Mouse (Mus musculus) CD4-positive, CD25-positive, alpha-beta regulatory T cell, adult 2 months (primary cell): ENCODE data around the gene Gm11020.
"Not testable (repeated sequence)": the region's sequence is repeated elsewhere in the genome, so short reads cannot be mapped to it uniquely, and the experiment has no call there.

Experiments
- DNase-seq: peaks from one replicate; pipeline ENCODE4 v3.0.0-alpha.2; 2012; ENCODE audit warnings: low read depth, low spot score

The Gm11020 gene

DNA sequence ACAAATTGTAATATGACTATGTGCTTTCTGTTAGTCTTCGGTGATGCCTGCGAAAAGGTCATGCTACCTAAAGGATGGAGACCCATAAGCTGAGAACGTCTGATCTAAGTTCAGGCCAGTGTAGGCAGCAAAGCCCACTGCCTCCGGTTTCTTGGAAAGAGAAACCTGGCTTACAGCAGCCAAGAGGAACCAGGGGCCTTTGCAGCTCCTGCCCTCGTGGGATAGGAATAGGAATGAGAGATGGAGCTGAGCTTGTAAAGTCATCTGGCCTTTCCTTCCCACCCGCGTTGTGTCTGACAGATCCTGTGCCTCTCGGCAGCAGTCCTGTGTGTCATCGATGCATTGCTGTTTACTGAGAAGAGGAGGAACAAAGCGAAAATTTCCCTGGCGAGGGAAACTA, at the start of gene Gm11020:
Gm11020 (plus strand) TSS at position 301 of the 400 bp plus-strand sequence.
- not testable (repeated sequence) for DNase-seq

DNA sequence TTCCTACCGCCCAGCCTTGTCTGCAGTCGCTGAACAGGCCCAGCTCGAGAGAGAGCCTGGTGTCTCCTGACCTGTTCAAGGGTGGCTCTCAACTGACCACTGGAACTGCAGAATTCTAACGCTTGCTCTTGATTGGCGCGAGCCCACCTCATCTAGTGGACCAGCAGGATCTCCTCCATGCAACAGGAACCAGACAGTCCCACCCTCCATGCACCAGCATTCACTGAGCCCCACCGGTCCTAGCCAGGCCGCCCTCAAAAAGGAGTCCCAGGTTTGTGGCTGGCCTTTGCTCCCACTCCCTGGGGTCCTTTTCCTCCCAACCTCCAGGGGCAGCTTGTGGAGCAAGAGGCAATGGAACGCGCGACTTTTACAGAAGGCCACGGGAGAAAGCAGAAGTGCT, 28.3 kb upstream of the Gm11020 start, which contains the start of gene Cmtm2a:
Cmtm2a (minus strand) TSS at position 101 of the 400 bp plus-strand sequence.
- not testable (repeated sequence) for DNase-seq

DNA sequence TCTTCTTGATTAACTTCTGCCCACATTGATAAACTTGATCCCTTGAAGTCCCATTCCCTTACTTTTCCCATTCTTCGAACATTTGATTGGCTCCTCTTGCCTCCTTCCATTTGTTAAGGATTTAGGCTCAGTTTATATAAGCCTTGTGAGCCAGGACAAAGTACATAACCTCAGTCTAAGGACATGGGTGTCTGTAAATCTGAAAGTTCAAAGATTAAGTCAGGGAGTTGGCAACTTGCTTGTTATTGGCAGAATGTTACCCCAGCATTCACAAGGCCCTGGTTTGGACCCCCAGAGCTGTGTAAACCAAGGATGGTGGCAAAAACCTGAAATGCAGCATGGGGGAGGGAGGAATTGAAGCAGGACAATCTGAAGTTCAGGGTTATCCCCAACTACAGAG, 27.0 kb upstream of the Gm11020 start:
- DNase-seq, result no peak

DNA sequence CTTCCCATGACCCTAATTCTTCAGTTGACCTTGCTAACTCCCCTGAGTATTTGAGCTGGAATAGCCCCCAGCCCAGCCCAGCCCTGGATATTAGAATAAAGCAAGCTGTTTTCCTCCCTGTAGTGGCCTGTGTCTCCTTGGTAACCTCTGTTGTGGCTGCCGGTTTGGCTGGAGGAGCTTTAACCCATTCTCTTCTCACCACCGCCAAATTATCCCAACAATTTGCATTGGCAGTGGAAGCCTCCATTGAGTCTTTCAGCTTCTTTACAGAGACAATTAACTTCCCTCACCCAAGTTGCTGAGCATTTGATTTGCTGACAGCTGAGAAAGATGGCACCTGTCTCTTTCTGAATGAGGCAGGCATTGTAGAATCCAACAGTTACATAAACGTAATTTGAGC, 19.8 kb upstream of the Gm11020 start:
- DNase-seq, result not testable (repeated sequence)

GRCm38 (mm10) chr8:104302536-104302935, 18.8 kb upstream of the Gm11020 start:
- DNase-seq, result not testable (repeated sequence)

DNA sequence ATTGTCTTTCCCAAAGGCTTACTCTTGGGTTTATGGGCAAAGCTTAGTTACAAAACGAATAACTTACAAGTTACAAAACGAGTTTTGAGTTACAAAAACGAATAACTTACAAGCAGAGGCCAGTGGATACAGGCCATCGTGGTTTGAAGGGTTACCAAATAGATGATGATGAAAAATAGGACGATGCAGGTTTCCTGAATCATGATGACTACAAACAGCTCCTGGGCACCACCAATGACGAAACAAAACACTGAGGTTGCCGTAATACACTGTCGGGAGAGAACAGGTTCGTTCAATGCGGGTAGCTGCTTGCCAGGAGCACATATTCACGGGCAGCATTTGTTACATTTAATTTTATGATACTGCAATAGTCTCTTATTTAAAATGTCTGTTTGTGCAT, 16.4 kb upstream of the Gm11020 start:
- DNase-seq, result no peak

GRCm38 (mm10) chr8:104308341-104308740, 13.0 kb upstream of the Gm11020 start:
- not testable (repeated sequence) for DNase-seq

GRCm38 (mm10) chr8:104309441-104310155, 11.8 kb upstream of the Gm11020 start, which contains the start of the genes Gm45711 and Cmtm1:
Gene Gm45711, minus strand, starts transcription at chr8:104310081.
Gene Cmtm1, minus strand, starts transcription at chr8:104310145.
- not testable (repeated sequence) for DNase-seq

DNA sequence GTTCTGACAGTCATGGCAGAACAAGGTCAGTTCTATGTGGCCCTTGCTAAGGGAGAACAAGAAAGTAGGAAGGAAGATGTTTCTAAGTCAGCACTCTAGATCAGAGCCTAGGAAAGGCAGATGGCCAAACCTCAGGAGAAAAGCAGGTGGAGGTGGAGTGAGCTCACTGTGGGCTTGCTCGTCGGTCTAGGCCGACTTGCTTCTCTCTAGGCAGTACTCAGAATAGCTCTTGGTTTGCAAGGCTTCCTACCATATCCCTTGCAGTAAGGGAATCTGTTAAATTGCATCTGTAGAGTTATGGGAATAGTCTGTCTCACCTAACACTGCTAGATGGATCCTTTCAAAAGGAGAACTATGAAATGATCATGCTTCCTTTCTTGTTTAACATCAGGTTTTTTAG, 9.3 kb upstream of the Gm11020 start:
- not testable (repeated sequence) for DNase-seq

DNA sequence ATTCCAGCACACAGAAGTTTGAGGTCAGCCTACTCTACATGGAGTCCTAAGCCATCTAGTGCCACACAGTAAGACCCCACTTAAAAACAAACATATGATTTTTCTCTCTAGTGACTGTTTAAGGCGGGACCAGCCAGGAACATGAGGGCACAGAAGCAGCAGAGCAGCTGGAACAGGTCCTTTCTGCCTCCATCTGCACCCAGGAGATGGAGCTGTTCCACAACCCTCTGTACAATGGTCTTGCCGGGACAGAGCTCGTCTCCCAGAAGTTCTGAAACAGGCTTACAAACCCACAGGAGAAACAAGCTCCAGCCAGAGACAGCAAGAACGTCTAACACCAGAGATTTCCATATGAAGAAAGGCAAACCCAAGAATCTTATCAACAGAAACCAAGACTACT, 8.1 kb upstream of the Gm11020 start:
- no peak for DNase-seq

DNA sequence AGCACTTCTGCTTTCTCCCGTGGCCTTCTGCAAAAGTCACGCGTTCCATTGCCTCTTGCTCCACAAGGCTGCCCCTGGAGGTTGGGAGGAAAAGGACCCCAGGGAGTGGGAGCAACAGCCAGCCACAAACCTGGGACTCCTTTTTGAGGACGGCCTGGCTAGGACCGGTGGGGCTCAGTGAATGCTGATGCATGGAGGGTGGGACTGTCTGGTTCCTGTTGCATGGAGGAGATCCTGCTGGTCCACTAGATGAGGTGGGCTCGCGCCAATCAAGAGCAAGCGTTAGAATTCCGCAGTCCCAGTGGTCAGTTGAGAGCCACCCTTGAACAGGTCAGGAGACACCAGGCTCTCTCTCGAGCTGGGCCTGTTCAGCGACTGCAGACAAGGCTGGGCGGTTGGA, 563 bp downstream of the Gm11020 start, which contains the start of gene Cmtm2b:
Cmtm2b (plus strand) TSS at position 301 of the 400 bp plus-strand sequence.
- not testable (repeated sequence) for DNase-seq

DNA sequence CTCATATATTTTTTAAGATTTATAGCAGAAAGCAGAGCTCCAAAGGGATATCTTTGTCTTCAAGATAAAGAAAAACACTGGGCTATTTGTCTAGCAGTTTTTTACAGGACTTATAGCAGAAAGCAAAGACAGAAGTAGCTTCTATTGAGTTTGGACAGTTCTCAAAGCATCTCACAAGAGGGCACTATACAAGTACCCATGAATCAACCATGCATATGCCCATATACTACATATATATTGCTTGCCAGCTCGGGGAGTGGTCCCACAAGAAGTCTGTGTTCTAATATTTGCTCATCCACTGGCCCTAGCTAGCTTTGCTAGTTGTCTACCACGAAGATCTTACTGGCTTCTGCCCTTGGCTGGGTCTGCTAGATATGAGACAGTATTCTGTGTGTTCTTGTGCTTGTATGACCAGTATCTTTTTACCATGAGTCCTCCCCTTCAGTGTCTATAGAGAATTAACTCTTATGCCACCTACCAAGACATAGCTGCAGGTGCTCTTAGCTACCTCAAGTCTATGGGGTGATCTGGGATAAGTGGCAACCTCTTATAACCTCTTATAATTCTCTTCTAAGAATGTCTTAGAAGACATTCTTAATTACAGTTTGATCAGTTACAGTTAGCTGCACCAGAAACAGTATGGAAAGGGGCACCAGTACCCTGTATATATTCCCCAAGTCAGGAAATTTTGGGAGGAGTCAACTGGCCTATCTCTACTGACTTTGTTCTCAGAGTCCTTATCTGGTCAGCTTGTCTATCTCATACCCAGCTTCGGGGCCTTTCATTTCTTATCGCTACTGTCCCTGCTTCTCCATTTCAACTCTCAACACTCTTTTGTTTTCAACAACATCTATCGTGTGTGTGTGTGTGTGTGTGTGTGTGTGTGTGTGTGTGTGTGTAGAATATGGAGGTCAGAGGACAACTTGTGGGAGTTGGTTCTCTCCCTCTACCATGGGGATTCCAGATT, 11.6 kb downstream of the Gm11020 start:
- DNase-seq, result no peak

DNA sequence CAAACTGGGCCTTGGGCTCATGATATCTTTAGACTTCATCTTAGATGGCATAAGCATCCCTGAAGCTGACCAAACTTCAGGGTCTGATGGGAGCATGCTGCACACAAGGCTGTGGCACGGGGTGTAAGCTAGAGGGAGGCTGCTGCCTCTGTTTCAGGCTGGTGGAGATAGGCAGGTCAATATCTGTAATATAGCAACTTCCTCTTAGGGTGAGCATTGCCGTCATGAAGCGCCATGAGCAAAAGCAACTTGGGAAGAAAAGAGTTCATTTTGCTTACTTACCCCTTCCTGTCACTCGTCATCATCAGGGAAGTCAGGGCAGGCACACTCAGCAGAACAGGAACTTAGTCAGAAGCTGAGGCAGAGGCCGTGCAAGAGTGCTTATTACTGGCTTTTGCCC, 12.4 kb downstream of the Gm11020 start:
- no peak for DNase-seq

DNA sequence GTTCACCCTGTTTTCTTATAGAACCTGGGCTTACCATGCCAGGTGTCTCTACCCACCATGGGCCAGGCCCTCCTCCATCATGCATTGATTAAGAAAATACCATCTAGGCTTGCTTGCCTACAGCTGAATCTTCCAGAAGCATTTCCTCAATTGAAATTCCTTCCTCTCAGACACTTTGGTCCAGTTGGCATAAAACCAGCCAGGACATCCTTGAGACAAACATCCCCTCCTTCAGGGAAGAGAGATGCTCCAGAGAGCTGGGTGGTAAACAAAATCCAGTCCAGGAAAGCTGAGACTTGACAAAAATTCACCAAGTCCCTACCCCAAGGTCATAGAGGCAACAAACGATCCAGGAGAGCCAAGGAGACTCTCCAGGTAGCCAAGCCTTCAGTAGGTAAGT, 12.8 kb downstream of the Gm11020 start:
- no peak for DNase-seq

- no peak for DNase-seq
Measured at GRCm38 (mm10) chr8:104336806-104337205, 15.4 kb downstream of the Gm11020 start.

DNA sequence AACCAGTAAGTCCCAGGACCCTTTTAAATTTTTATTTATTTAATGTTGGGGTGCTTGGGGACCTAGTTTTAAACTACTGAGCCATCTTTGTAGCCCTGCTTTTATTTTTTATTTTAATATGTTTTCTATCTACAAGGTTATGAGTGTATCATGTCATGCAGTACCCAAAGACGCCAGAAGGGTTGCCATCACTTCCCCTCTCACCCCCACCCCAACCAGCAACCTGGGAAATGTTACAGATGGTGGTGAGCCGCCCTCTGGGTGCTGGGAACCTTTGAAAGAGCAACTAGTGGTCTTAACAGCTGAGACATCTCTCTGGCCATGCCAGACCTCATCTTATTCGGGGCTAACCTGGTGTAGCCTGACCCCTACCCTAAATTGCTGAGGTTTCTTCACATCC, 16.5 kb downstream of the Gm11020 start:
- peak; percentile 59 for DNase-seq

DNA sequence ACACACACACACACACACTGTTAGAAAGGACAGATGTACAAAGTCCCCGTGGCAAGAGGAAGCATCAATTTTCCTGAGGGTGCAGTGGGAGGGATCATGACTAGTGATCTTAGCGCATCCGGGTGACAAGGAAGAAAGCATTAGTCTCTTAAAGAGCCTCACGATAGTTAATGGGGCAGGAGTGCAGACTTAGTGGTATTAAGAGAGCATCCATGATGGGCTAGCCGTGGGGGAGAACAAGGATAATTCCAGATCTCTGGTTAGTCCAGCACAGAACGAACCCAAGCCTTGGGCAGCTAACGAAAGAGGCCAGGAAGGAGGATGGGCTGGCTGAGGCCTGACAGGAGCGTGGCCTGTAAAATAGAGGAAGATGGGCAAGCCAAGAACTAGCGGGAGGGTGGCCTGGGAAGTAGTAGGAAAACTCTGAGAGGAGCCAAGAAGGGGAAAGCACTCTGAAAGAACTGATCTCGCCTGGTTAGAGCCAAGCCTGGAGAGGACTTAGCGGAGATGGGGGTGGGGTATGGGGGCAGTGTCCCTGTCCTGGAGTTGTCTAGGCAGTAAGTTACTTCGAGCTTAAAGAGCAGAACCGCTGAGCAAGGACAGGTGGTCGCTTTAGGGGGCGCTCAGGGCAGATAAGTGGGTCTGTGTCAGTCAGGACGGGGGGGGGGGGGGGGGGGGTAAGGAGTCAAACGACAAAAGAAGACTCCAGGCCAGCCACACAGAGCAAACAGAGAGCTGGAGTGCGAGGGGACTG, 18.0 kb downstream of the Gm11020 start, which contains the start of gene Cmtm3:
Cmtm3 (plus strand) TSS at position 182 of the 754 bp plus-strand sequence.
- DNase-seq, result peak; percentile 14

DNA sequence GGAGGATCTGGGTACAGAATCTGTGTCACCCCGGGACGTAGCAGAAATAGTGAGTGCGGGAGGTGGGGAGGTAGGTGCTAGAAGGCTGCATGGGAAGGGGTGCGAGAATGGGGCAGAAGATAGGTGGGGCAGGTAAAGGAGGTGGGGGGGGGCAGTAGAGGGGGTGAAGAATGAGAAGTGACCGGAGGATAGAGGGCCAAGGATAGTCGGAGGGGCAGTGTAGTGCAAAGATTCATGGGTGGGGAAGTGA, 18.5 kb downstream of the Gm11020 start:
- no peak for DNase-seq

DNA sequence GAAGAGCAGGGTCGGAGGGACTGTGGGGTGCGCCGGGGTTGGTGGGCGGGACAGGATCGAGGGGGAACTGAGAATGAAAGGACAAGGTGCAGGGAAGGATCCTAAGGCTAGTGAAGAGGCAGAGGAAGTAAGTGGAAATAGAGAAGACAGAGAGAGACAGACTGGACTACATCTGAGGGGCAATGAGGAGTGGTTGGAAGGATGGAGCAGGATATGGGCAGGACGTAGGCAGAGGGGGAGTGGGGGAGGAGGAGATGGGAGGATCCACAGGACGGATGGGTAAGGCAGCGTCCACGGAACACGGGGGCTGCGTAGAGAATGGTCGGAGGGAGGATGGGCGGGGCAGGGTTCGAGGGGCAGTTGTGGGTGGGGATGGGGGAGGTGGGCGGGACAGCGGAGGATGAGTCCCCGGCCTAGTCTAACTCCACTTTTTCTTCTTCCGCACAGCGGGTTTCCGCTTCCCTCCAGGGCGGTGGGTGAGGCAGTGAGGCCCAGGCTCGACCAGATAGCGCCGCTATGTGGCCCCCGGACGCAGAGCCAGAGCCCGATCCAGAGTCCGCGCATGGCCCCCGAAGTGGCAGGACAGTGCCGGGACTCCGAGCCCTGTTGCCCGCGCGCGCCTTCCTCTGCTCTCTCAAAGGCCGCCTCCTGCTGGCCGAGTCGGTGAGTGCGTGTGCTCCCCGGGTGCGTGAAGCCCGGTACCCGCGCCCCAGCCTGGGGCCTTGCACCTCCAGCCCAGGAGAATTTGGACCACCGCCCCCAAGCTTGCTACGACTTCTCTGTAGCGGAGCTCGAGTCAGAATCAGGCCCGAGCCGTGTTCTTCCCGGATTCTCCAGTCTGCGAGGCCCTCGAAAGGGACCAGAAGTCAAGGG, 19.1 kb downstream of the Gm11020 start:
- DNase-seq, result peak; percentile 90

DNA sequence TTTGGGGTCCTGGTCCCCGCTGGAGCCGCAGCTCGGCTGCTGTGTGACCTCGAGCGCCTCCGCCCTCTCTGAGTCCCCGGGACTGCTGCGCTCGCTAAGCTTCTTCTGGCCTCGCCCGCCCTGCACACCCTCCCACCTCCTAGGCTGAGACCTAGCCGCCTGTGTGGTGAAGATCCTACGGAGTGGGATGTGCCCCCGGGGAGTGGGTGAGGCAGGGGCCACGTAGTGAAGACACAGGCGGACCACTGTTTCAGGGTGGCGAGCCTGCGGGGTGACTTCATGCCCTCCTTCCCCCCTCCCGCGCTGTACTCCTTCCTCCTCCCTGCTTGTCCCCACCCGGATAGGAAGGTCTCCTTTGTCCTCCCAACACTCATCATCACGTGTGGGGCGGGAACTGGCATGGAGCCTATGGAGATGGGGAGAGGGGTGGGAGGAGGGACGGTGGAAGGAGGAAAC, 19.8 kb downstream of the Gm11020 start:
- DNase-seq, result no peak

- no peak for DNase-seq
Measured at GRCm38 (mm10) chr8:104341678-104342077, 20.3 kb downstream of the Gm11020 start.
